Mouse (Mus musculus) limb, embryonic 11.5 days (tissue): ENCODE results near the gene Ppp1r14b. TPM values are rescaled to one million over a fixed set of nuclear protein-coding genes. Genes with fewer than 3 reads are reported as not detected.
A peak's percentile ranks its signal among the peaks of the same experiment; 100 is the strongest.

ENCODE experiments used
- ATAC-seq: fragments of 200-750 bp; cut with Nextera tagmentation; 2 replicates; pipeline ENCODE4 v1.8.0; 2017; ENCODE audit warnings: low read depth; ENCODE audit not compliant: insufficient number of reproducible peaks, low FRiP score, low TSS enrichment
- DNase-seq: peaks from one replicate; pipeline ENCODE4 v3.0.0-alpha.2; 2015; ENCODE audit warnings: low spot score
- H3K27ac ChIP-seq: fragments of 300-500 bp; sonication (generic); replicated peaks from 2 replicates; pipeline ENCODE4 v1.5.1; 2014; ENCODE audit warnings: low read depth, mild to moderate bottlenecking, low read length
- H3K27me3 ChIP-seq: fragments of 300-500 bp; sonication (generic); 2 replicates; pipeline ENCODE4 v1.6.1; 2014; ENCODE audit warnings: mild to moderate bottlenecking, low read length, mixed read lengths; ENCODE audit not compliant: control insufficient read depth, insufficient read depth
- H3K36me3 ChIP-seq: fragments of 300-500 bp; sonication (generic); 2 replicates; pipeline ENCODE4 v1.6.1; 2014; ENCODE audit warnings: mild to moderate bottlenecking, low read length, moderate library complexity, mixed read lengths; ENCODE audit not compliant: control insufficient read depth, insufficient read depth
- H3K4me1 ChIP-seq: fragments of 300-500 bp; sonication (generic); 2 replicates; pipeline ENCODE4 v1.6.1; 2014; ENCODE audit warnings: low read length, mixed read lengths; ENCODE audit not compliant: control insufficient read depth, insufficient read depth
- H3K4me2 ChIP-seq: fragments of 300-500 bp; sonication (generic); 2 replicates; pipeline ENCODE4 v1.6.1; 2014; ENCODE audit warnings: low read depth, mild to moderate bottlenecking, moderate library complexity; ENCODE audit not compliant: severe bottlenecking
- H3K4me3 ChIP-seq: fragments of 300-500 bp; sonication (generic); 2 replicates; pipeline ENCODE4 v1.5.1; 2014; ENCODE audit warnings: low read depth, low read length
- H3K9ac ChIP-seq: fragments of 300-500 bp; sonication (generic); 2 replicates; pipeline ENCODE4 v1.6.1; 2014; ENCODE audit warnings: mild to moderate bottlenecking, low read length
- H3K9me3 ChIP-seq: fragments of 300-500 bp; sonication (generic); 2 replicates; pipeline ENCODE4 v1.6.1; 2016; ENCODE audit warnings: low read length; ENCODE audit not compliant: control insufficient read depth
- WGBS: fragments of 180-500 bp; shearing (Covaris S2); extraction: QIAGEN DNeasy Blood & Tissue Kit; methylation state at CpG from one replicate; pipeline ENCODE4 v1.1.7; 2014; 5-methylcytosine and 5-hydroxymethylcytosine counted together
- polyA plus RNA-seq: library from polyadenylated mRNA; unstranded; fragments of >200 nt; fragmentation: Nextera tagmentation; extraction: Ambion mirVana; gene quantifications from 2 replicates; pipeline ENCODE4 v1.2.1, GENCODE M21; 2014

The Ppp1r14b gene
- polyA plus RNA-seq, 1 experiment from 2014 or later, result 282 TPM

- H3K9me3 ChIP-seq, result no peaks in the 10 kb centered on the region
- no peak for ATAC-seq
- H3K4me1 ChIP-seq, result no peaks in the 10 kb centered on the region
- H3K27ac ChIP-seq, result no peak overlapping the region
- H3K9ac ChIP-seq, result no peak overlapping the region
- no peak overlapping the region; the same call in 1 of the 2 replicates for H3K4me3 ChIP-seq
- 63% methylated on average over 3 of the region's 3 CpGs for WGBS
- H3K36me3 ChIP-seq, result peaks cover 32% of the 10 kb centered on the region
- DNase-seq, result peak; percentile 63
- no peak overlapping the region for H3K4me2 ChIP-seq
- H3K27me3 ChIP-seq, result no peaks in the 10 kb centered on the region
Observed at GRCm38 (mm10) chr19:7020224-7020641, 45.5 kb downstream of the Ppp1r14b start.

Other genes starting within 250 kb of the Ppp1r14b start
- gene Rps6ka4, start 134.3 kb upstream of the Ppp1r14b start, polyA plus RNA-seq, result 4.2 and 4.6 TPM in 2 replicates
- gene Ccdc88b, start 116.8 kb upstream of the Ppp1r14b start, polyA plus RNA-seq, result 0.11 and 0.16 TPM in 2 replicates
- 173 and 177 TPM in 2 replicates for gene Trmt112, start 65.3 kb upstream of the Ppp1r14b start, polyA plus RNA-seq
- gene Prdx5, start 64.9 kb upstream of the Ppp1r14b start, polyA plus RNA-seq, result 74.7 and 90.5 TPM in 2 replicates
- gene Esrra, start 53.2 kb upstream of the Ppp1r14b start, polyA plus RNA-seq, result 1.9 and 3.3 TPM in 2 replicates
- 0.71 and 1.3 TPM in 2 replicates for gene Catsperz, start 49.6 kb upstream of the Ppp1r14b start, polyA plus RNA-seq
- 0.24 and 0.31 TPM in 2 replicates for gene Kcnk4, start 40.5 kb upstream of the Ppp1r14b start, polyA plus RNA-seq
- gene Bad, start 33.1 kb upstream of the Ppp1r14b start, polyA plus RNA-seq, result 50.2 and 51.7 TPM in 2 replicates
- 19.1 and 22.6 TPM in 2 replicates for gene Gpr137, start 32.5 kb upstream of the Ppp1r14b start, polyA plus RNA-seq
- 24.4 and 27.7 TPM in 2 replicates for gene Plcb3, start 1.5 kb downstream of the Ppp1r14b start, polyA plus RNA-seq
- 70.9 and 72.7 TPM in 2 replicates for gene Fkbp2, start 5.5 kb downstream of the Ppp1r14b start, polyA plus RNA-seq
- 37.1 and 38.7 TPM in 2 replicates for gene Vegfb, start 12.7 kb downstream of the Ppp1r14b start, polyA plus RNA-seq
- gene Dnajc4, start 17.6 kb downstream of the Ppp1r14b start, polyA plus RNA-seq, result 15.0 and 20.7 TPM in 2 replicates
- gene Nudt22, start 21.1 kb downstream of the Ppp1r14b start, polyA plus RNA-seq, result 18.3 and 22.3 TPM in 2 replicates
- 8.9 and 9.7 TPM in 2 replicates for gene Trpt1, start 21.2 kb downstream of the Ppp1r14b start, polyA plus RNA-seq
- gene Fermt3, start 44.5 kb downstream of the Ppp1r14b start, polyA plus RNA-seq, result 7.1 and 7.3 TPM in 2 replicates
- 448 and 453 TPM in 2 replicates for gene Stip1, start 65.0 kb downstream of the Ppp1r14b start, polyA plus RNA-seq
- 4.1 and 5.8 TPM in 2 replicates for gene Macrod1, start 81.8 kb downstream of the Ppp1r14b start, polyA plus RNA-seq
- 3.0 and 3.9 TPM in 2 replicates for gene Flrt1, start 130.8 kb downstream of the Ppp1r14b start, polyA plus RNA-seq
- gene Otub1, start 231.3 kb downstream of the Ppp1r14b start, polyA plus RNA-seq, result 247 and 260 TPM in 2 replicates
- 807 and 830 TPM in 2 replicates for gene Cox8a, start 242.6 kb downstream of the Ppp1r14b start, polyA plus RNA-seq